Mouse (Mus musculus): ENCODE data around the gene Snf8.

Gene Snf8

DNA sequence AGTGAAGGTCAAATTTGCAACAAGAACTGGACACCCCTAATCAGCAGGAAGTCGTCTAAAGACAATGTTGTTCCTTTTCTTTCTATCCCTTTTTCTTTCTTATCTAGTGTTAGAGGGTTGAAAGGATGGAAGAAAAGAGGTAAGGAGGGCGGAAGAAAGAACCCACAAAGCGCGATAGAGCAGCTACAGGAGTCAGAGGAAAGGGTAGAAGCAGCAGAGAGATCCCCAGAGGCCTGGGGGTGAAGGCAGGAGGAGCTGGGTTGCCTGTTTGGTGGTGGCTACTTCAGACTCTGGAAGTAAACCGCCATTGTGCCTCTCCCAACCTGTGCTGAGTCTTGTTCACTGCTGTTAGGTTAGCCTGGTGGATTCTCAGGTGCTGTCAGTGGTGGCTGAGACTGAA lies 6.6 kb upstream of the Snf8 start:
- DNase-seq (ENCODE audit: low spot score): no peak

DNA sequence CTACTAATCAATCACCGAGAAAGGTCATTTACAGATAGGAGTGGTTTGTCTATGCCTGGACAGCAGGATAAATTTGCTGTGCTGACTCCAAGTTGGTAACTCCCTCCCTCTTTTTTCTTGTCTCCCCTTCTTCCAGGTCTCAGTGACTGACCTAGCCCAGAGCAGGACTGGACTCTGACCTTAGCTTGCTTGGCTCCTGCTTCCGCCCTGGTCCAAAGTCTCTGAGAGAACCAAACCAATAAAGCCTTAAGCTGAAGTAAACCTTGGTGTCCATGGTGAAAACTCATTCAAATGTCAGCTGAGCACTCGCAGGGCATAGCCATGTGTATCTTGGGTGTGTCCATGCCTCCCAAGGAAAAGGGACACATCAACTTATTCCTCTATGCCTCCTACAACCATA lies 4.1 kb upstream of the Snf8 start:
- no peak for DNase-seq (ENCODE audit: low spot score)

DNA sequence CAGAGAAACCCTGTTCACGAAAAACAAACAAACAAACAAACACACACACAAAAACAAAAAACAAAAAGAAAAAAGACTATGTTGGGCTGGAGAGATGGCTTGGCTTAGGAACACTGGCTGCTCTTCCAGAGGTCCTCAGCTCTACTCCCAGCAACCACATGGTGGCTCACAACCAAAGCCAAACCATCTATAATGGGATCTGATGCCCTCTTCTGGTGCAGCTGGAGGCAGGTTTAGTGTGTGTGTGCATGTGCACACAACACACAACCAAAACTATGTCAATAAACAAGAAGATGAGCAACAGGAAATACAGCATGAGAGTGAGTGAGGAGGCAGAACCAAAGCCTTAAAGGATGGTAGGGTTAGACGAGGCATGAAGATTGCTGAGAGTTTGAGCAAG lies 3.0 kb upstream of the Snf8 start:
- DNase-seq (ENCODE audit: low spot score): no peak

DNA sequence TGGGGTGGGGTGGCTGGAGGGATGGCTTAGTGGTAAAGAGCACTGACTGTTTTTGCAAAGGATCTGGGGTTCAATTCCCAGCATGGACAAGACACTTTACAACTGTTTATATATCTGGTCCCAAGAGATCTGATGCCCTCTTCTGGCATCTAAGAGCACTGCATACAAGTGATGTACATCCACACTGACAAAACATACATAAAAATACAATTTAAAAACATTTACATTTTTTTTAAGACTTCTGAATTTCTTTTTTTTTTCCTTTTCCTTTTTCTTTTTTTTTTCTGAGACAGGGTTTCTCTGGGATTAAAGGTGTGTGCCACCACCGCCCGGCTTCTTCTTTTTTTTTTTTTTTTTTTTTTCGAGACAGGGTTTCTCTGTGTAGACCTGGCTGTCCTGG lies 1.4 kb upstream of the Snf8 start:
- DNase-seq (ENCODE audit: low spot score): no peak

DNA sequence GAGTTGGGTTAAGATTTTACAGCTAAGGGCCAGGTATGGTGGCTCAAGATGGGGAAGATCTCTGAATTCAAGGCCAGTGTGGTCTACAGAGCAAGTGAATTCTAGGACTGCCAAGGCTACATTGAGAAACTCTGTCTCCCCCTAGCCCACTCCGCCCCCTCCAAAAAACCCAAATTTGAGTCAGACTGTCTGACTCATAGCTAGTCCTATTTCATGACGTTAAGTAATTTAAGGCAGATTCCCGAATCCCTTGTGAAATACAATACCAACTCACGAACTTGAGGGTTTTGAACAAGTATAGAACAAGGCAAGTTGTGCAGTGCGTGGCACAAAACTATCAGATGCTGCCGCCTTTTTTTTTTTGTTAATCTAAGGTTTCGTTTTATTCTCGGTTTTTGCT lies 569 bp upstream of the Snf8 start:
- no peak for DNase-seq (ENCODE audit: low spot score)

DNA sequence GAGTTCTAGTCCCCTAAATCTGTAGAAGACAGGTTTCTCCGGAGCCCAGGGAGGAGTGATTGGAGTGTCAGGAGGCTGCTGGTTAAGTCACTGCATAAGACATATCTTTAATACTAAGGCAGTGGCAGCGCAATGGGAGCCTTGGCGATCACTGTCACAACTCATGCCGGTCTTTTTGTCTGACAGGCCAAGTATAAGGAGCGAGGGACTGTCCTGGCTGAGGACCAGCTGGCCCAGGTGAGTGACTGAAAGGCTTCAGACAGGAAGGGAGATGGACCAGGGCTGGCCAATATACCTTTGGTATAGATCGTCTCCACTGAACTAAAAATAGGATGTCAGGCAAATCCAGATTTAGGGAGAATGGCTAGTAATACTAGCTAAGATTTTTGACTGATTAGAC lies 448 bp downstream of the Snf8 start:
- peak; percentile 52 for DNase-seq (ENCODE audit: low spot score)

DNA sequence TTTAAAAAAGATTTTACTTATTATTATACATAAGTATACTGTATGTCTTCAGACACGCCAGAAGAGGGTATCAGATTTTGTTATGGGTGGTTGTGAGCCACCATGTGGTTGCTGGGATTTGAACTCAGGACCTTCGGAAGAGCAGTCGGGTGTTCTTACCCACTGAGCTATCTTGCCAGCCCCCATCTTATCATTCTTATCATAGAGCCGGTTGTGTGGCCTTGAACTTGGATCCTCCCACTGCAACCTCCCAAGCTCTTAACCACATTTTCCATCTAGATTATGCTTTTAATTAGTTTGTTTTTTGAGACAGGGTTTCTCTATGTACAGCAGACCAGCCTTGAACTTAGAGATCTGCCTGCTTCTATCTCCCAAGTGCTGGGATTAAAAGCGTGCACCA lies 2.8 kb downstream of the Snf8 start:
- DNase-seq (ENCODE audit: low spot score): no peak

DNA sequence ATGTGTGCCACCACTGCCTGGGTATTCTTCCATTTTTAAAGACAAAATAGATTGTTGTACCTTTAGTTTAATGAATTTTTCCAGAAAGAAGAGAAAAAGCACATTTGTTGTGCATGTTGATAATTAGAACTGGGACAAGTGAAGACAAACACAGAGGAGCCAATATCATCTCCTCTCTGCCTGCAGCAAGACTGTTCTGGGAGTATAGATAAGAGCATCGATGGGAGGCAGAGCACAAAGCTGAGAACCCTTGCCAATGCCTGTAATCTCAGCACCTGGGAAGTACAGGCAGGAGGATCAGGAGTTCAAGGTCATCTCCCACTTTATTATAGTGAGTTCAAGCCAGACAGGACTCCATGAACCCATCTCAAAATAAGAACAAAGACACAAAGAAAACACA lies 3.9 kb downstream of the Snf8 start:
- no peak for DNase-seq (ENCODE audit: low spot score)

DNA sequence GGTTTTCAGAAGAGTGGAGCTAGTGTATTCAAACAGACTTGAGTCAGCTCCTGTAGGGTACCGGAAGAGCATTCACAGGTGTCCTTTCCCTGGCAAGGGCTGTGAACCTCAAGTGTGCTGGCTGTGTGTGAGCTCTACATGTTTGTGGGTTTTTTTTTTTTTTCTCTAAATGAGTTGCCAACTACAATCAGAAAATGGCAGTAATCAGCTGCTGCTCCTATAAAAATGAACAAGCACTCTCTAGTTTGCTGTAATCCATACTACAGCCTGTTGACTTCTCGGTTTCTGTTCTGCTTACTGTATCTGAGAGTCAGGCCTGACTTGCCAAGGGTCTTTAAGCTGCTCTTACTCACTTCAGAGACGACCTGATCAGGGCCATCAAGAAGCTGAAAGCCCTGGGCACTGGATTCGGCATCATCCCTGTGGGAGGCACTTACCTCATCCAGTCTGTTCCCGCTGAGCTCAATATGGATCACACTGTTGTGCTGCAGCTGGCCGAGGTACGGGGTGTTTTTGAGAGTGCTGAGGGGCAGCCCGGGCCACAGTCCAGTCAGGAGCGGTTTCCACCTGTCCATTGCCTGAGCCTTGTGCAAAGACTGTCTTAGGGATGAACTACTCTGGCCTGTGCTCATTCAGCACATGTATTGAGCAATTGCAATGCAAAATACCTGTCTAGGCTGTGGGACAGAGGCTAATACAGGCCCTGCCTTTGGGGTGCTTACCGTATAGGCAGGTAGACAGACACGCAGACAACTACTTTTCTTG lies 10.3 kb downstream of the Snf8 start:
- no peak for DNase-seq (ENCODE audit: low spot score)

DNA sequence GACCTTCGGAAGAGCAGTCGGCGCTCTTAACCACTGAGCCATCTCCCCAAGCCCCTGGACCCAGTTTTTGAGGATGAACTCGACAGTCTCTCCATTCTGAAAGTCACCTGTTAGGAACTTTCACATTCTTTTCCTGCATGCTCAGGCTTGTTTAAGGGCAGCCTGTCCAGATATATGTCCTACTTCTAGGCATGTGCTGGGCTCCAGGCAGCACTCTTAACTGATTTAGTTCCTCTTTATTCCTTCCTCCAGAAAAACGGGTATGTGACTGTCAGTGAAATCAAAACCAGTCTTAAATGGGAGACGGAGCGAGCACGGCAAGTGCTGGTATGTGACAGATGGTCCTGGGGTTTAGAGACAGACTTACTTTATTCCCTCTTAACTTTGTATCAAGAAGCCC lies 11.3 kb downstream of the Snf8 start:
- no peak for DNase-seq (ENCODE audit: low spot score)

DNA sequence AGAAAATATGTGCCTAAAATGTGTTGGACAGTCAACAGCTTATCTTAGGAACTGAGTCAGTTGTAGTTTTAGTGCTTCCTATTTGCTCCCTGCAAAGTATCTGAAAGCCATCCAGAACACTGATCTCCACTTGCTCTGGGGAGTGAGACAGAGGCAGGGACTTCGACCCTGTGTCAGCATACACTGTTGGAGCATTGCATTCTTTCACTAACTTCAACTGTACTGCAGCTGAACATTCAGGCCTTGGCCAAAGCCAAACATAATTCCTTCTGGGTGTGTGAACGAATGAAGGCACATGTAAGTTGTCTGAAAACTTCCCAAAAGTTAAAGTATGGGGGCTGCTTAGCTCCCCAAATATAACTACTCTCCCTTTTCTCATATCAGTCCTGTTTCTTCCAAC lies 12.1 kb downstream of the Snf8 start:
- no peak for DNase-seq (ENCODE audit: low spot score)

DNA sequence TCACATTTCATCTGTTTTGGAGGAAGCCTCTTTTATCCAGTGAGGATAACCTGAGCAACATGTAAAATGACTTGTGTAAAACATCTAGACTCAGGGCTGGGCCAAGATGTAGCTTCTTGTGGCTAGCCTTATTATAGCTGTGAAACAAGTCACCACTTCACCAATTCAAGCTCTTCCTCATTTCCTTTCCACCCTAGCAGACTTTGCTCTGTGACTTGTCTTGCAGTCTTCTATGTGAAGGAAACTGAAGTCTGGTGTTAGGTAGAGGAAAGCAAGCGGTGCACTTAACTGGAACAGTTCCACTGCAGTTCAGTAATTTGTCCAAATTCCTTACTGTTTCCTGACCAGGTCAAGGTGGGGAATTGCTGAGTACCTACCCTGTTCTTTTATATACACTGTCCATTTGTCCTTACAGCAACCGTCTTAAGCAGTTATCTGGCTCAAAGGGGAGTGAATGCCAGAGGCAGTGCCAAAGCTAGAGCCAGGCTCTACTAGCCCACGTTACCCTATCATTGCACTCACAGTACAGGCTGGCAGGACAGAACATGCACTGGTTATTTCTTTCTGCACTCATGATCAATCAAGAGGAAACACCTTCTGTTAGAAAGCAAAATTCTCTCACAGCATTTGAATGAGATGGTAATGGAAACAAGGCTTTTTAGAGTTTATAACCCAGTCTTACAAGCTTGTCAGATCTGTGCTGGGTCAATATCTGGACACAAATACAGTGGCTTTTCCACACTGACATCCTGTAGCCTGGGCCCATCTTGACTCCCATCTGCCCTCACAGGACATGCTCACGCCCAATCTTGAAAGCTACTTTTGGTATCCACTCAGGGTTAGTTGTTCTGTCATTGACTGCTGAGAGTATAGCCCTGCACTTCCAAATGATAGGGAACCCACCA lies 13.0 kb downstream of the Snf8 start:
- DNase-seq (ENCODE audit: low spot score): no peak

DNA sequence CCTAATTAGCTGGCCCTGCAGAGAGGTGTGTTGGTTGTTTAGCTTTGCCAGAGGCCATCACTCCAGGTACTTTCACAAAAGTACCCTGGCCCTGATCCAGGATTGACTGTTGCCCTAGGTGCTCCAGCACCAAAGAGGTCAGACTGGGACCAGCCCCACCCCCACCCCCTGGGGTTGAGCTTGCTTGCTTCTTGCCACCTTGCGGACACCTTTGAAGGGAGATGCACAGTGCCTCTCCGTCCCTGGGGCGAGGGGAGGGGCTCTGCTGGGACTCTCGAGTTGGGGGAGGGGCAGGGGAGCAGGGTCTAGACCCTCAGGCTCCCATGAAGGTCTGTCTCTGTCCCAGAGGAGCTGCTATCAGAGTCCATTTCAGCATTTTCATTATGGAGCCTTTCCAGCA lies 15.3 kb downstream of the Snf8 start:
- peak; percentile 51 for DNase-seq (ENCODE audit: low spot score)

DNA sequence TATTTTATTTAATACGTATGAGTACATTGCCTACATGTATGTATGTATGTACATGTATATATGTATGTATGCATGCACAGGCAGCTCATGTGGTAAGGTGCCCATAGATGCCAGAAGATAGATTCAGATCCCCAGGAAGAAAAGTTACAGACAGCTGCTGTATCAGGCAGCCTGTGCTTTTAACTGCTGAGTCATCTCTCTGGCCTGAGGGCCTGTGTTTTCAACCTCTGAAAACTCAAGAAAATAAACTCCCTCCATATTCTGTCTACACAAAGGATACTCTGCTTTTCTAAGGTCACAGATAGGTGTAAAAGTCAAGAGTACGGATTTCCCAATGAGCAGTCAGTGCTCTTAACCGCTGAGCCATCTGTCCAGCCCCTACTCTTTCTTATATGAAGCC lies 16.2 kb downstream of the Snf8 start:
- no peak for DNase-seq (ENCODE audit: low spot score)

DNA sequence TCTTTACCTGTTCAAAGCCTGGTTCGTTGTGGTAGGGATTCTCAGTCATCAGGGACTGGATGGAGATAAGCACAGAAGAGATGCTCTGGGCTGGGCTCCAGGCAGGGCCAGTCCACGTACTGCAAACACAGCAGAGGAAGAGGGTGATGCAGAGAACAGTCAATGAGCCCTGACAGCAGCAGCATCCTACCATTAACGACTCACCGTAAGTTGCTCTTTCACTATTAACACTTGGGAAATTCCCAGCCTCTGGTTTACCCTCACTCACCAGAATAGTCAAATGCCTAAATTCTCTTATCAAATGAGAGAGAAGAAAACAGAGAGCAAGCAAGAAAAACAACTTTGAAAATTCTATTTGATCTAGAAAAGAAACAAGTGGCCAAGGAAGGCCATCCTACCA lies 23.6 kb downstream of the Snf8 start:
- no peak for DNase-seq (ENCODE audit: low spot score)

DNA sequence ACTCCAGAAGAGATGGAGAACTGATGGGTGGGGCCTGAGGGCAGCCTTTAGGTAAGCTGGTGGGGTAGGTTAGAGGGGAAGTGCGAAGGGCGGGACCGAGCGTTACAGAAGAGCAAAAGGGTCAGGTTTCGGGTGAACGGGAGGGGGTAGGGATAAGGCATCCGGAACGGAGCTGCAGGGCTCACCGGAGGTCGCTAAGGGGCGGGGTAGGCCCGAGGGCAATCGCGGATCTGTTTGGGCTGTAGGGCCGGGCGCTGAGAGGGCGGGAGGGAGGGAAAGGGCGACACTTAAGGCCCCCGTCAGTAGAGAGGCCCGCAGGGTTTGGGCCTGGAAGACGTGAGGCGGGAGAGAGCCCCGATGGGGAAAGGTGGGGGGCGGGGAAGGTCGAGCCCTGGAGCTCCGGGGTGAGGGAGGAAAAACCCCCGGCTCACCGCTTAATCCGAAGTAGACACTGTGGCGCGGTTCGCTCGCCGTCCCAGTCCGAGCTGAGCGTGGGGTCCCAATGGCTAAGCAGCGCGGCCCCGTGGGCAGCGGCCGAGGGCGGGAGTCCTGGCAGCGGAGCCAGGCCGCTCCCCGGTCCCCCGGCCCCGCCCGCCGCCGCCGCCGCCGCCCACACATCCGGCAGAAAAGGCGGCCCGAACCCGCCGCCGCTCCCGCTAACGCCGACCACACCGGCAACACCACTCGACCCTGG lies 30.0 kb downstream of the Snf8 start:
- DNase-seq (ENCODE audit: low spot score): peak; percentile 78

DNA sequence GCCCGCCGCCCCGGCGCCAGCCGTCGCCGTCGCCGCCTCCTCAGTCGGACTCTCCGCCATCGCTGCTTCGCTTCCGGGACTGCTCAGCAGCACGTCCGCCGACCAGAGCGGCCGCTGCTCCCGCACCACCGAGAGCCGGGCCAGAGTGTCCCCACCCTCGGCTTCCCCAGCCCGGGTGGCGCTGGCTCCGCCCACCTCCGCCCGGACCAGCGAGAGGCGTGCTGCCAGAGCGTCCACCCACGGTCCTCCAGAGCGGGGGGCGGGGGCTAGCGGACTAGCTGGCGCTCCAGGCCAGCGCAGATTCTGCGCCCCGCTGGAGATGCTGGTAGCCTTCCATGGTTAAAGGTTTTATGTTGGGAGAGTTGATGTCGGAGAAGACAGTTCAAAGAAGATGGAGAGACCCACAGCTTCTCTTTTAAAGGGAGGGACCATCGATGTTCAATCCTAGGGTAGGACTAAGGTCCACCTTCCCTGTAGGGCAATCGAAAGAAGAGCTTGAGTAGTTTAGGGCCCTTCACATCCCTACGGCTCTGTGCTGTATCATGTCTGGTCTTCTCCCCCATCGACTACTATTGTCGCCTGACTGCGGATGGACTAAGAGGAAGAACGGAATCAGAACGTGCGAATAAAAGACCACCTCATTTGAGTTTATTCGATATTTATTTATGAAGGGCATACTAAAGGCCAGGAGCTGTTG lies 30.7 kb downstream of the Snf8 start, which contains the start of gene Ube2z:
TSS of gene Ube2z (minus strand) at position 174 of the 697 bp plus-strand sequence.
- peak; percentile 99 for DNase-seq (ENCODE audit: low spot score)

DNA sequence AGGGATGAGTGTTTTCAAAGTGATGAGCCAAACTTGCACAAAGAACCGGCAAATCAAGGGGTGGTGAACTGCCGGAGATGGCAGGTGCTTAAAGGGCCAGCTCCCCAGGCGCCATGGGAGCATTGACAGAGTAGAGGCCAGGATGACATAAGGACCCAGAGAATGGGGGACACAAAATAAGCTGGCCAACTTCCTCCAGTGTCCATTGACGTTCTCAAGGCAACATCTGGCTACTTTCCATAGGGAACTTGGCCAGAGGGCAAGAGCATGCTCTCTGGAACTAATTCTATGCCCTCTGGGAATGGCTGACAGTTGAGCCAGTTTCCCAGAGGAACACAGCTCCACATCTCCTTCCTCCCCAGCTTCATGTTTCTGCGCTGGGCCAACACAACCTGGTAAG lies 33.5 kb downstream of the Snf8 start:
- no peak for DNase-seq (ENCODE audit: low spot score)

DNA sequence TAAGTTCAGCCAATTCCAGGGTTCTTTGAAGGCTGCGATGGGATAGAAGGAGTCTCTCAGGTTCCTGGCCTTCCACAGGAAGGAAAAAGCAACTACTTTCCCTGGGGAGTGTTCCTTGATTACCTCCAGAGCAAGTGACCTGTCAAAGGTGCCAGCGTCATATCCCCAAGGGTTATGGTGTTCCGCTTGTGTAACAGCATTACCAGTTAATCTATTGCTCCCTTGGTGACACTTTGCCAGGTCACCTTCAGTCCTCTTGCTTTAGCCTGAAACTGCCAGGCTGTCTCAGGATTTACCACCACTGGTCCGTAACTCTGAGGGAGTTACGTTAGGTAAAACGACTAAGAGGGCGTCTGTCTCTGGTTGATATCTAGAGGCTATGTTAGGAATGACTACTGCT lies 35.7 kb downstream of the Snf8 start:
- DNase-seq (ENCODE audit: low spot score): no peak

DNA sequence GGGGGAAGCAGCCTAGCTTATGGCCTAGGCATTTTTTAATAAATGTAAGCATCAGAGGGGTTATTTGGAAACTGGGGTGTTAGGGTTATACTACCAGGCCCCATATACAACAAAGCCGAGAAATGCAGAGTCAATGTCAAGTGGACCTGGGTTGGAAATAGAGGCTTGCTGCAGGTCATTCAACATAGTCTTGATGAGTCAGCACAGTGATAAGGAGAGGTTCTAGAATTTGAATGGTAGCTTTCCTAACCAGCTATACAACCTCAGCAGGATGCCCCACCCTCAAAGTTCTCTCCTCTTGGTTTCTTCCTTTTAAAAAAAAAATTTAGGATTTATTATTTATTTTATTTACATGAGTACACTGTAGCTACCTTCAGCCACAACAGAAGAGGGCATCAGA lies 36.3 kb downstream of the Snf8 start:
- DNase-seq (ENCODE audit: low spot score): no peak

DNA sequence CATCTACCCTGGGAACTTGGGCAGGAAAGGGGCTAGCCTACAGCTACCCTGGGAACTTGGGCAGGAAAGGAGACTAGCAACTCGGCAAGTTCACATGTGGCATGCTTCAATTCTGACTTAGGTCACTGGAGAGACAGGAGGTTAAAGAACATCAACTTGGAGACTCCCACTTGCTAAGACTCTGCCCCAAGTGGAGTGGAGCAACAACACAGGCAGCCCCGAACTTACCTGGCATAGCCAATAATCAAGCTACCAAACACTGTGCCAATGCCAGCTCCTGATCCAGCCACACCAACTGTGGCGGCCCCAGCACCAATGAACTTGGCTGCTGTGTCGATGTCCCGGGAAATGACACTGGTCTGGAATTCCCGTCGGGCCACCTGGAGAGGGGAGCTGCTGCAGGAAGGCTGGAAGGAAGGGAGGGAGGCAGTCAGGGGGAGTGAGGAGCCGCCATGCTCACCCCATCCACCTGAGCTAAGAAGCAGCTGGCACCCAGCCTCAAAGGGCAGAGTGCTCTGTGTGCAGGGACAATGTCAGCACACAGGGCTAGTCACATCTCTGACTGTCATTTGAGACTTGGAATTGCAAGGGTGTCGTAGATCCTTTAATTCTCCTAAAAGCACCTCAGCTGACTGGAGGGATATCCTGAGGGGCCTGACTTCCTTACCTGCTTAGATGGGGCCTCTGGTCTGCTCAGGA lies 38.8 kb downstream of the Snf8 start:
- no peak for DNase-seq (ENCODE audit: low spot score)
